Mouse (Mus musculus) lung, embryonic 15.5 days (tissue): ENCODE measurements around the gene Qtrt2. TPM values are rescaled to one million over a fixed set of nuclear protein-coding genes. Genes with fewer than 3 reads are reported as not detected.

Experiments
- polyA plus RNA-seq: library from polyadenylated mRNA; unstranded; fragments of >200 nt; fragmentation: Nextera tagmentation; extraction: Ambion mirVana; gene quantifications from 2 replicates; pipeline ENCODE4 v1.2.1, GENCODE M21; 2015

Qtrt2 gene
- polyA plus RNA-seq, 1 experiment from 2014 or later, result 26.2 TPM

Other genes with a start within 250 kb of the Qtrt2 start
- not detected in 2 replicates for gene Drd3, start 172.8 kb downstream of the Qtrt2 start, polyA plus RNA-seq
- 11.0 and 15.5 TPM in 2 replicates for gene Ccdc191, start 37.0 kb downstream of the Qtrt2 start, polyA plus RNA-seq
- gene Zdhhc23, start 53.0 kb upstream of the Qtrt2 start, polyA plus RNA-seq, result 1.4 TPM in 2 replicates
- gene Gramd1c, start 136.5 kb upstream of the Qtrt2 start, polyA plus RNA-seq, result 6.7 and 7.0 TPM in 2 replicates
- 49.6 and 51.3 TPM in 2 replicates for gene Atp6v1a, start 212.9 kb upstream of the Qtrt2 start, polyA plus RNA-seq
- gene Naa50, start 213.0 kb upstream of the Qtrt2 start, polyA plus RNA-seq, result 113 and 115 TPM in 2 replicates
- 3.3 and 3.6 TPM in 2 replicates for gene Usf3, start 246.4 kb upstream of the Qtrt2 start, polyA plus RNA-seq